Mouse (Mus musculus) CH12.LX (cell line): Measurements from ENCODE around the gene Ufsp1. TPM values are rescaled to one million over a fixed set of nuclear protein-coding genes. Genes with fewer than 3 reads are reported as not detected.

Source experiments
- DNase-seq: peaks from one replicate; pipeline ENCODE4 v3.0.0-alpha.2; 2013; ENCODE audit errors: extremely low read depth
- H3K27ac ChIP-seq: 2 replicates; pipeline ENCODE4 v1.5.1; 2012; ENCODE audit warnings: low read depth, mild to moderate bottlenecking, control low read depth, moderate library complexity; ENCODE audit not compliant: insufficient read depth
- H3K27me3 ChIP-seq: replicated peaks from 2 replicates; pipeline ENCODE3; 2012; ENCODE audit warnings: inconsistent platforms
- H3K36me3 ChIP-seq, 2 experiments: replicated peaks in 1 of 2; 2 replicates each; pipeline versions ENCODE3 to v1.6.1; 2012; ENCODE audit warnings: inconsistent platforms in 1 of 2, low read length in 1 of 2, mild to moderate bottlenecking in 1 of 2, mixed read lengths in 1 of 2, moderate library complexity in 1 of 2; ENCODE audit not compliant: control insufficient read depth in 1 of 2, insufficient read depth in 1 of 2
- H3K4me1 ChIP-seq, 2 experiments: 2 replicates each; pipeline ENCODE4 v1.6.1; 2012; ENCODE audit warnings: inconsistent platforms in 1 of 2, moderate library complexity in 1 of 2; ENCODE audit not compliant: insufficient read depth in 2 of 2, control insufficient read depth in 1 of 2
- H3K4me2 ChIP-seq: 2 replicates; pipeline ENCODE4 v1.6.1; 2012; ENCODE audit warnings: low read depth, mild to moderate bottlenecking, control low read depth; ENCODE audit not compliant: poor library complexity, insufficient read depth, severe bottlenecking
- H3K4me3 ChIP-seq, 3 experiments: fragments of 150-350 bp in 1 of 3; sonication (generic) in 1 of 3; replicated peaks in 1 of 3; 2 replicates each; pipeline versions ENCODE3 to v1.5.1; 2011 to 2012; ENCODE audit warnings: low read depth in 2 of 3, low read length in 2 of 3, mild to moderate bottlenecking in 2 of 3, moderate library complexity in 2 of 3, control low read depth in 1 of 3, improper control_type of control experiment in 1 of 3, inconsistent platforms in 1 of 3, mixed read lengths in 1 of 3; ENCODE audit not compliant: poor library complexity in 1 of 3
- H3K79me2 ChIP-seq: replicated peaks from 2 replicates; pipeline ENCODE4 v1.6.1; 2012; ENCODE audit warnings: mild to moderate bottlenecking, moderate library complexity; ENCODE audit not compliant: control insufficient read depth, poor library complexity, insufficient read depth, severe bottlenecking; ENCODE audit errors: extremely low read depth
- H3K9ac ChIP-seq: 2 replicates; pipeline ENCODE4 v1.6.1; 2012; ENCODE audit warnings: low read depth, mild to moderate bottlenecking, control low read depth, moderate library complexity; ENCODE audit not compliant: insufficient read depth
- H3K9me3 ChIP-seq: replicated peaks from 2 replicates; pipeline ENCODE3; 2012; ENCODE audit warnings: low read length, inconsistent platforms, mixed read lengths
- CTCF ChIP-seq, 2 experiments: IDR thresholded peaks in 1 of 2; conservative IDR thresholded peaks in 1 of 2; 2 replicates each; pipeline ENCODE4 v1.5.1; 2011 to 2012; ENCODE audit warnings: low read depth in 2 of 2, low read length in 2 of 2, improper control_type of control experiment in 1 of 2, inconsistent platforms in 1 of 2, mild to moderate bottlenecking in 1 of 2, moderate library complexity in 1 of 2
- GABPA ChIP-seq: IDR thresholded peaks from 2 replicates; pipeline ENCODE4 v1.6.1; 2012; ENCODE audit warnings: low read depth, low read length, improper control_type of control experiment, inconsistent platforms; ENCODE audit not compliant: insufficient replicate concordance
- KAT2A ChIP-seq: IDR thresholded peaks from 2 replicates; pipeline ENCODE4 v1.6.1; 2012; ENCODE audit warnings: low read length, improper control_type of control experiment, inconsistent platforms; ENCODE audit not compliant: insufficient replicate concordance
- MEF2A ChIP-seq: IDR thresholded peaks from 2 replicates; pipeline ENCODE4 v1.6.1; 2014; ENCODE audit warnings: low read depth, mild to moderate bottlenecking, inconsistent platforms, low read length, improper control_type of control experiment, borderline replicate concordance
- RAD21 ChIP-seq: IDR thresholded peaks from 2 replicates; pipeline ENCODE4 v1.6.1; 2011; ENCODE audit warnings: low read depth, mild to moderate bottlenecking, low read length, improper control_type of control experiment, moderate library complexity
- RCOR1 ChIP-seq: conservative IDR thresholded peaks from 2 replicates; pipeline ENCODE4 v1.6.1; 2012; ENCODE audit warnings: low read depth, mild to moderate bottlenecking, inconsistent platforms, low read length, improper control_type of control experiment
- UBTF ChIP-seq: IDR thresholded peaks from 2 replicates; pipeline ENCODE4 v1.6.1; 2012; ENCODE audit warnings: low read depth, mild to moderate bottlenecking, inconsistent platforms, low read length, improper control_type of control experiment, moderate library complexity
- USF1 ChIP-seq: IDR thresholded peaks from 2 replicates; pipeline ENCODE4 v1.6.1; 2014; ENCODE audit warnings: low read depth, mild to moderate bottlenecking, inconsistent platforms, low read length, improper control_type of control experiment
- USF2 ChIP-seq: conservative IDR thresholded peaks from 2 replicates; pipeline ENCODE4 v1.6.1; 2011; ENCODE audit warnings: low read depth, low read length, improper control_type of control experiment
- dilution Hi-C: fragments of 300-500 bp; cut with MboI; formaldehyde crosslinking; loops from 2 replicates; pipeline ENCODE4 v1.14.3; 2020; ENCODE audit warnings: low sequenced_read_pairs; ENCODE audit not compliant: extremely low pct_unique_long_range_greater_than_20kb, extremely low pct_ligation_motif_present
- in situ Hi-C: fragments of 300-500 bp; cut with MboI; formaldehyde crosslinking; loops from 3 replicates; pipeline ENCODE4 v1.14.3; 2019; ENCODE audit warnings: low sequenced_read_pairs, low pct_ligation_motif_present, low pct_unique_long_range_greater_than_20kb, mixed read lengths
- polyA plus RNA-seq: library from polyadenylated mRNA; unstranded; fragments of >175 nt; gene quantifications from 2 replicates; pipeline ENCODE4 v1.2.1, GENCODE M21; 2012; ENCODE audit warnings: low read depth; ENCODE audit not compliant: insufficient read length
- total RNA-seq, 2 experiments: library from RNA; depleted of rRNA; stranded (reverse); fragments of 300-350 nt in 1 of 2; fragments of >200 nt in 1 of 2; gene quantifications; 2 replicates each; pipeline ENCODE4 v1.2.3; 2012 to 2014

Gene Ufsp1
- total and polyA plus RNA-seq, 3 experiments, result 0.91 to 5.2 (median 2.9) TPM

GRCm38 (mm10) chr5:137343869-137344268 is 49.4 kb downstream of the Ufsp1 start:
- H3K9me3 ChIP-seq, result peaks cover 6% of the 10 kb centered on the region
- dilution Hi-C loops, result no loop called here
- no peak overlapping the region for H3K4me3 ChIP-seq
- peaks cover 18% of the 10 kb centered on the region for H3K27me3 ChIP-seq
- H3K4me2 ChIP-seq, result no peak overlapping the region
- TF ChIP-seq KAT2A, result no peak
- no peak for TF ChIP-seq CTCF (conservative IDR thresholded peaks at IDR 0.05 in 1 of 2, IDR thresholded peaks at IDR 0.05 in 1 of 2; ENCODE audit: low read depth in 2 of 2, low read length in 2 of 2)
- TF ChIP-seq MEF2A, result no peak
- TF ChIP-seq UBTF, result no peak
- no peak for TF ChIP-seq USF1
- TF ChIP-seq RAD21, result no peak
- no peak for TF ChIP-seq USF2
- no peak for TF ChIP-seq GABPA
- TF ChIP-seq RCOR1, result no peak
- no peaks in the 10 kb centered on the region for H3K36me3 ChIP-seq
- in situ Hi-C loops, result no loop called here
- H3K9ac ChIP-seq, result no peak overlapping the region
- no peak for DNase-seq
- peaks cover 4 to 29% of the 10 kb centered on the region in 2 experiments; a peak in 2 of 4 replicates for H3K4me1 ChIP-seq
- no peak overlapping the region for H3K27ac ChIP-seq
- no peaks in the 10 kb centered on the region for H3K79me2 ChIP-seq

Other genes starting within 250 kb of the Ufsp1 start
- gene Ap1s1, start 248.5 kb upstream of the Ufsp1 start, total RNA-seq (2012; rRNA removed), result 98.8 and 113 TPM in 2 replicates
- gene Ap1s1, start 248.5 kb upstream of the Ufsp1 start, total RNA-seq (2014; rRNA removed), result 68.0 and 77.8 TPM in 2 replicates
- 102 and 115 TPM in 2 replicates for gene Ap1s1, start 248.5 kb upstream of the Ufsp1 start, polyA plus RNA-seq
- 0.34 and 0.51 TPM in 2 replicates for gene Serpine1, start 222.4 kb upstream of the Ufsp1 start, total RNA-seq (2012; rRNA removed)
- 0.84 and 1.8 TPM in 2 replicates for gene Serpine1, start 222.4 kb upstream of the Ufsp1 start, total RNA-seq (2014; rRNA removed)
- 0.44 and 0.61 TPM in 2 replicates for gene Serpine1, start 222.4 kb upstream of the Ufsp1 start, polyA plus RNA-seq
- gene Trim56, start 178.4 kb upstream of the Ufsp1 start, total RNA-seq (2012; rRNA removed), result 11.8 and 12.9 TPM in 2 replicates
- gene Trim56, start 178.4 kb upstream of the Ufsp1 start, total RNA-seq (2014; rRNA removed), result 6.0 and 7.6 TPM in 2 replicates
- gene Trim56, start 178.4 kb upstream of the Ufsp1 start, polyA plus RNA-seq, result 10.8 and 11.2 TPM in 2 replicates
- gene Muc3, start 145.3 kb upstream of the Ufsp1 start, total RNA-seq (2012; rRNA removed), result 0.17 TPM in 1 of 2 replicates, not detected in the other
- not detected in 2 replicates for gene Muc3, start 145.3 kb upstream of the Ufsp1 start, total RNA-seq (2014; rRNA removed)
- gene Muc3, start 145.3 kb upstream of the Ufsp1 start, polyA plus RNA-seq, result 0.13 TPM in 1 of 2 replicates, not detected in the other
- not detected in 2 replicates for gene Muc3a, start 82.2 kb upstream of the Ufsp1 start, total RNA-seq (2012; rRNA removed)
- gene Muc3a, start 82.2 kb upstream of the Ufsp1 start, total RNA-seq (2014; rRNA removed), result not detected in 2 replicates
- gene Muc3a, start 82.2 kb upstream of the Ufsp1 start, polyA plus RNA-seq, result not detected in 2 replicates
- gene Ache, start 7.1 kb upstream of the Ufsp1 start, total RNA-seq (2012; rRNA removed), result 0.13 TPM in 2 replicates
- not detected in 2 replicates for gene Ache, start 7.1 kb upstream of the Ufsp1 start, total RNA-seq (2014; rRNA removed)
- gene Ache, start 7.1 kb upstream of the Ufsp1 start, polyA plus RNA-seq, result 0.11 and 0.23 TPM in 2 replicates
- 165 and 267 TPM in 2 replicates for gene Srrt, start 13.0 kb downstream of the Ufsp1 start, total RNA-seq (2012; rRNA removed)
- 148 and 183 TPM in 2 replicates for gene Srrt, start 13.0 kb downstream of the Ufsp1 start, total RNA-seq (2014; rRNA removed)
- 493 and 576 TPM in 2 replicates for gene Srrt, start 13.0 kb downstream of the Ufsp1 start, polyA plus RNA-seq
- 1.4 and 1.8 TPM in 2 replicates for gene Trip6, start 19.8 kb downstream of the Ufsp1 start, total RNA-seq (2012; rRNA removed)
- 0.81 and 0.86 TPM in 2 replicates for gene Trip6, start 19.8 kb downstream of the Ufsp1 start, total RNA-seq (2014; rRNA removed)
- gene Trip6, start 19.8 kb downstream of the Ufsp1 start, polyA plus RNA-seq, result 3.9 and 5.1 TPM in 2 replicates
- 11.1 and 11.5 TPM in 2 replicates for gene Slc12a9, start 39.0 kb downstream of the Ufsp1 start, total RNA-seq (2012; rRNA removed)
- 2.8 and 3.0 TPM in 2 replicates for gene Slc12a9, start 39.0 kb downstream of the Ufsp1 start, total RNA-seq (2014; rRNA removed)
- 7.9 and 8.2 TPM in 2 replicates for gene Slc12a9, start 39.0 kb downstream of the Ufsp1 start, polyA plus RNA-seq
- gene Ephb4, start 55.5 kb downstream of the Ufsp1 start, total RNA-seq (2012; rRNA removed), result 1.6 and 2.2 TPM in 2 replicates
- gene Ephb4, start 55.5 kb downstream of the Ufsp1 start, total RNA-seq (2014; rRNA removed), result 0.41 and 0.56 TPM in 2 replicates
- 1.4 and 1.5 TPM in 2 replicates for gene Ephb4, start 55.5 kb downstream of the Ufsp1 start, polyA plus RNA-seq
- 0.04 TPM in 1 of 2 replicates, not detected in the other for gene Zan, start 182.4 kb downstream of the Ufsp1 start, total RNA-seq (2012; rRNA removed)
- gene Zan, start 182.4 kb downstream of the Ufsp1 start, total RNA-seq (2014; rRNA removed), result not detected in 2 replicates
- gene Zan, start 182.4 kb downstream of the Ufsp1 start, polyA plus RNA-seq, result 0.10 and 0.78 TPM in 2 replicates
- gene Pop7, start 207.9 kb downstream of the Ufsp1 start, total RNA-seq (2012; rRNA removed), result 38.5 and 44.9 TPM in 2 replicates
- gene Pop7, start 207.9 kb downstream of the Ufsp1 start, total RNA-seq (2014; rRNA removed), result 44.2 and 44.9 TPM in 2 replicates
- gene Pop7, start 207.9 kb downstream of the Ufsp1 start, polyA plus RNA-seq, result 34.6 and 35.0 TPM in 2 replicates
- 4.9 and 5.9 TPM in 2 replicates for gene Gigyf1, start 223.9 kb downstream of the Ufsp1 start, total RNA-seq (2012; rRNA removed)
- 0.98 and 1.3 TPM in 2 replicates for gene Gigyf1, start 223.9 kb downstream of the Ufsp1 start, total RNA-seq (2014; rRNA removed)
- gene Gigyf1, start 223.9 kb downstream of the Ufsp1 start, polyA plus RNA-seq, result 12.3 and 14.0 TPM in 2 replicates
- gene Epo, start 238.6 kb downstream of the Ufsp1 start, total RNA-seq (2012; rRNA removed), result not detected in 2 replicates
- not detected in 2 replicates for gene Epo, start 238.6 kb downstream of the Ufsp1 start, total RNA-seq (2014; rRNA removed)
- not detected in 2 replicates for gene Epo, start 238.6 kb downstream of the Ufsp1 start, polyA plus RNA-seq
- 388 and 480 TPM in 2 replicates for gene Gnb2, start 238.9 kb downstream of the Ufsp1 start, total RNA-seq (2012; rRNA removed)
- gene Gnb2, start 238.9 kb downstream of the Ufsp1 start, total RNA-seq (2014; rRNA removed), result 261 and 264 TPM in 2 replicates
- gene Gnb2, start 238.9 kb downstream of the Ufsp1 start, polyA plus RNA-seq, result 312 and 327 TPM in 2 replicates